Mouse (Mus musculus) left cerebral cortex, postnatal 10 days (tissue): ENCODE measurements around the gene Slc9a3r1. TPM values are rescaled to one million over a fixed set of nuclear protein-coding genes. Genes with fewer than 3 reads are reported as not detected.
A peak's percentile ranks its signal among the peaks of the same experiment; 100 is the strongest.

Experiments
- DNase-seq, 2 experiments: peaks; one replicate each; pipeline ENCODE4 v3.0.0; 2021 to 2022; ENCODE audit warnings: low spot score in 2 of 2, mixed read lengths in 1 of 2; ENCODE audit errors: extremely low spot score in 1 of 2
- intact Hi-C: fragments of 180-260 bp; cut with DNase I; formaldehyde crosslinking; loops from one replicate; pipeline ENCODE4 v1.15.1; 2025
- total RNA-seq, 2 experiments: library from RNA; stranded (reverse); gene quantifications; 2 replicates each; pipeline ENCODE4 v1.2.3; 2021

Slc9a3r1 gene
- 10 to 100 TPM; 53.7 to 56.0 TPM for total RNA-seq

DNA sequence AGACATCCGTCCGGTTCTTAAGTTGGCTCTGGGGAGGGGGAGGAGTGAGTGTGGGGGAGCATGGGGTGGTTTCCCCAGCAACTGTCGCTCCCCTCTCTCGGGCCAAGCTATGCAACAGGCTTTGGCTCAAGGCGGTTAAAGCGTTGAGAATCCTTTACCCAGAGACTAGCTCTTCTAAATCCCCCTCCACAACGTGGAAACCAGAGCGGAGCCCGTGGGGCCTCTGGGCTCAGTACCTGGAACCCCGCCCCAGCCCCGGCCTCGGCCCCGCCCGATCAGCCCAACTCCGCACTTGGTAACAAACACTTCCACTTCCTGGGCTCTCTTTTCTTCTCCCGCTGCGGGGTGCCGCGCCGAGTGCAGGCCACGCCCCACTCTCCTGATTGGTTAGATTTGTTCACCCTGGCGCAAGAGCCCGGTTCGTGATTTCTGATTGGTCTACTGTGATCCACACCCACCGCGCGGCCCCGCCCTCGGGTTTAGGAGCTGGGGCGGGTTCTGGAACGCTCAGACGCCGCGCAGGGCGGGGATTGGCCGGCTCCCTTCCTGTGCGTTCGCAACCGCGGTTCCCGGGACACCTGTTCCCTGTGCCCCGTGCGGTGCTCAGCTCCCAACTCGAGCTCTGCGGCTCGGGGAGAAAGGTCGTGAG, at the start of gene Slc9a3r1:
Gene Slc9a3r1, plus strand, starts transcription at position 510 of the 649 bp plus-strand sequence.
- peak; percentile 92 to 97 for DNase-seq
- intact Hi-C loops: no loop called here

DNA sequence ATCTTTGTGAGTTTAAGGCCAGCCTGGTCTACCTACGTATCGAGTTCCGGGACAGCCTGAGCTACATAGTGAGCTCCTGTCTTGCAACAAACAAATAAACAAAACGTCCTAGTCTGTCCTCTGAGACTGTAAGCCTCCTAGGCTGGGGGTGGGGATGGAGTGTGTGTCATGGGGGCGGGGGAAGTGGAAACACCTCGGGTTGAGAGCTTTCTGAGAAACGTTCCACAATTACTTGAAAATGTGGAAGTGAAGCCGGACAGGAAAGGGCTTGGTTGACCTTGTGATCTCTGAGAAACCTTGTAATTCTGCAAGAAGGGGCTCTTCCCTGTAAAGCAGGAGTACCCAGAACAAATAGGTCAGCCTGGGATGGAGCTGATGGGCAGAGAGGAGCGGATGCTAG, 43.7 kb upstream of the Slc9a3r1 start:
- intact Hi-C loops: no loop called here
- DNase-seq: no peak

GRCm38 (mm10) chr11:115128483-115128882, 34.7 kb upstream of the Slc9a3r1 start:
- no peak for DNase-seq
- intact Hi-C loops: no loop called here

- intact Hi-C loops: no loop called here
- DNase-seq: no peak
Observed at GRCm38 (mm10) chr11:115129508-115130126, 33.5 kb upstream of the Slc9a3r1 start.

- intact Hi-C loops: no loop called here
- no peak for DNase-seq
Observed at GRCm38 (mm10) chr11:115131768-115132381, 31.3 kb upstream of the Slc9a3r1 start.

DNA sequence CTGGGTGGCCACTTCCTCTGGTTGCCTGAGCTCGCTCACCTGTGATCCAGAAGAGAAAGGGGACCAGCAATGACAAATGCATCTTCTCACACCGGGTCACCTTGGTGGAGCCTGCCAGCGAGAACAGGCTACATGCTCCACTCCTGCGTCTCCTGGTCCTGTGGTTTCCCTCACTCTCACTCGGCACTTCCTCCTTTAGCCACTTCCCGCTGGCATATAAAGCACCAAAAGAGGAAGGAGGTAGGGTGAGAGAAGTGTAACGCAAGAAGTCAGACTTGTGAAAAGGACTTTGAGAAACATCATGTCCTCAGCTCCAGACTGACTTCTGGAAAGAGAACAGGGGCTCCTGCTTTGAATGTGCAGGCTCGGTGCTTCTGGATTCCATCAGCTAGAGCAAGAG, 29.3 kb upstream of the Slc9a3r1 start, which contains the start of gene Cd300lf:
Gene Cd300lf, minus strand, starts transcription at position 193 of the 400 bp plus-strand sequence.
- intact Hi-C loops: loop anchor here (1.0 kb wide), 1 partner anchor 11 kb away; no protein-coding TSS in a partner anchor
- DNase-seq: no peak

GRCm38 (mm10) chr11:115138597-115139262, 24.4 kb upstream of the Slc9a3r1 start:
- DNase-seq: no peak
- intact Hi-C loops: no loop called here

GRCm38 (mm10) chr11:115141970-115142369, 21.2 kb upstream of the Slc9a3r1 start:
- intact Hi-C loops: no loop called here

GRCm38 (mm10) chr11:115147813-115148212, 15.3 kb upstream of the Slc9a3r1 start:
- no peak for DNase-seq
- intact Hi-C loops: no loop called here

More at GRCm38 (mm10) chr11:115141970-115142369, 21.2 kb upstream of the Slc9a3r1 start:
- no peak for DNase-seq

DNA sequence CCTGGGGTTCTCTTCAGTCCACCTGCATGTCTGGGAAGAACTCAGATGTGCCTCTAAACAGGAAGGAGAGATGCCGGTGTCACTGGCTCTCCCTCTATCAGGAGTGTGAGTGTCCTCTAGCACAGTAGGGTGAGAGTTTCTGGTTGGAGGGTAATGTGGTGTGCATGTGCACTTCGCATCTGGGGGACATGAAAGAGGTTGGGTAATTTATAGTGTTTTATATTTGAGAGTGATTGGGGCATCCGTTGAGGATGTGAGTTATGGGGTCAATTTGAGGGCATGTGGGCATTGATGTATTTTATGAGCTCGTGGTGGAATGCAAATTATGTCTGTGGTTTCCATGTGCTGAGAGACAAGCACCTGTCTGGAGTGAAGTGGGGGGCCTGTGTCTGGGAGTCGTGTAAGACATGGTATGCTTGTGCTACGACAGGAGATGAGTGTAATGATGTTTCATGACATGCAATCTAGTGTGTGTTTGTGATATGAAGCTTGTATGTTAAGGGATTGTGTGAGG, 12.3 kb upstream of the Slc9a3r1 start:
- no peak for DNase-seq
- intact Hi-C loops: no loop called here

GRCm38 (mm10) chr11:115151755-115152429, 11.2 kb upstream of the Slc9a3r1 start:
- peak in 1 of 2 experiments; percentile 70 for DNase-seq
- intact Hi-C loops: loop anchor here (2.0 kb wide), 1 partner anchor 69 kb away; no protein-coding TSS in a partner anchor

DNA sequence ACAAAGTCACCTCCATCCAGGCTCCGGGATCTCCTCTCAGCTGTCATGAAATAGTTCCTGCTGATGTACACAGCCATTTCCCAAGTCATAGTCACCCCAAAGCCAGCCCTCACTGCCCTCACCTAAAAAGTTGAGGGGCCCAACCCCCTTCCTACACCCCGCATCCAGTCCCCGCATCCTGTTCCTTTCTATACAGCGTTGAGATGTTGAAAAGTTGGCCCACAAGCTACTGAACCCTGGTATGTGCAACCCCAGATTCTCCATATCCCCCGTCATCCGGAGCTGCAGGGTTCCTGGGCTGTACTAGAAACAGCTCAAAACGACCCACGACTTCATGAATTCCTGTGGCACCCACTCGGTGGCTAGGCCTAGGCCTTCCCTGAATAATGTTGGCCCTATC, 10.1 kb upstream of the Slc9a3r1 start:
- no peak for DNase-seq
- intact Hi-C loops: loop anchor here (2.0 kb wide), 1 partner anchor 70 kb away; no protein-coding TSS in a partner anchor

DNA sequence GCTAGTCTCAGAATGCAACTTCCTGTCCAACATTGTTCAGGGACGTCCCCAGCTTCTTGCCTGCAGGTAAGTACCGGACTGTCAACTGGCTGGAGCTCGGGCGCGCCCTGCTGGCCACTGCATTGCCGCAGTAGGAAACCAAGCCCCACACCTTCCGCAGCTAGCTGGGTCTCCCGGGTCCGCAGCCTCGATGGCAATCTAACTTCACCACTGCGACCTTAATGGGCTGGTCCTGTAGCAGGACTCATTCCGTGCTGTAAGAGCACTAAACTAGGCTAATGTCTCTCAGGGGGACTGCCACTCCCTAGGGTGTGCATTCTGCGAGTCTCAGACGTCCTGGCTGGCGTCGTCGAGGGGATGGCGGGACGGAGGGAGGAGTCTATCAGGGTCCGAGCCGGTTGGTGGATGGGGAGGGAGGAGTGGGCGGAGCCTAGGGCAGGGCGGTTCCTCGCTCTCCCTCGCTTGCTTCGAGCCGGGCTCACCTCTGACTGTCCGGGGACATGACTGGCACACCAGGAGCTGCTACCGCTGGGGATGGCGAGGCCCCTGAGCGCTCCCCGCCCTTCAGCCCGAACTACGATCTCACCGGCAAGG, 9.3 kb upstream of the Slc9a3r1 start:
- peak in 1 of 2 experiments; percentile 81 for DNase-seq
- intact Hi-C loops: loop anchor here (2.0 kb wide), 1 partner anchor 71 kb away; no protein-coding TSS in a partner anchor

- intact Hi-C loops: no loop called here
Observed at GRCm38 (mm10) chr11:115155053-115155634, 8.0 kb upstream of the Slc9a3r1 start.

DNA sequence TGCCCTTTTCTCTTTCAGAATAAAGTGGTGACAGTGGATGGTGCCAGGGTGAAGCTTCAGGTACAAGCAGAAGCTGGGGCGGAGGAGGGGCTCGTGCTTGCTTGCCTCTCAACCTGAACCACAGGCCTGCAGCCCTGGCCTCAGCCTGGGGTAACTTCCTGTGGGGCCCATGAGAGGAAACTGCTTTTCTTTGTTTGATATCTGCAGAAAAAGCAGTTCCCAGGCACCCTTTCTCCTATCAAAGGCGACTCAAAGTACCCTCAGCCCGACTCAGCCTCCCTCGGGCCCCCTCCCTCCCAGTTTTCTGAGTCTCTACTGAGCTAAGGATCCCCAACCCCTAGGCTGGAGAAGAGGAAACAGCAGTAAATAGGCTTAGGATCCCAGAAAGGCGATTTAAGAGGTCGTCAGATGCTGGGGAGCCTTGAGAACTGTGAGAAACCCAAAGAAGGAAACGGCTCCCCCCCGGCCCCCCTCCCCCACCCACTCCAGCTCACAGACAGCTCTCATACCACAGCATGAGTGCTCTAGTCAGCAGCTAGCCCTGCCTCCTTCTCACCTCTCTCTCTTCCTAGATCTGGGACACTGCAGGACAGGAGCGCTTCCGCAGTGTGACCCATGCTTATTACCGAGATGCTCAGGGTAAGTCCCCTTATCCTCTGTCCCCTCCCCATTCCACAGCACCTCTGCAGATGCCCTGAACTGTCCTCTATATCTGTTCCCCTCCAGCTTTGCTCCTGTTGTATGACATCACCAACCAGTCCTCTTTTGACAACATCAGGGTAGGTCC, 5.0 kb upstream of the Slc9a3r1 start:
- intact Hi-C loops: no loop called here
- no peak for DNase-seq

More at GRCm38 (mm10) chr11:115155053-115155634, 8.0 kb upstream of the Slc9a3r1 start:
- DNase-seq: no peak

- intact Hi-C loops: loop anchor here (2.0 kb wide), 1 partner anchor 23 kb away; no protein-coding TSS in a partner anchor
- peak in 1 of 2 experiments; percentile 70 for DNase-seq
Observed at GRCm38 (mm10) chr11:115160016-115160797, 2.9 kb upstream of the Slc9a3r1 start.
